Comparison of ENCODE assay signal across 22 mouse cellular contexts in the genomic region with DNA sequence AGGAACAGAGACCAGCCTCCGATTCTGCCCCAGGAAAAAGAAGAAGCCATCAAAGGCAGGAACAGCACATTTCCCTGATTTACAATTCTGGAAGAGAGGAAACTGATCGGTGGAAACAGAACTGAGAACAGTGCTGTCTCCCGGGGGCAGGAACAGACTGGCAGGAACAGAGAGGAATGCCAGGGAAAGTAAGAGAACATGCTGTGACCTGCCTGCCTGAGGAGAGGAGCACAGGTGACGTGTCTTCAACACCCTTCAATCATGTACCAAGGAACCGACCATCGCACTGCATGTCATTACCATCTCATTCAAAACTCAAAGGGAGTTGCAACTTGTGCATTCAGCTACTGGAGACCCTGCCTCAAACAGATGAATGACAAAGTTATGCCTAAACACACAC. TPM values are rescaled to one million over a fixed set of nuclear protein-coding genes. Genes with fewer than 3 reads are reported as not detected.
DNase-seq lines count a peak whose midpoint lies in the region; ATAC-seq lines count a peak whose summit lies in the region.
"Had no signal": no experiment of that assay in that cellular context is flagged by ENCODE, and none has a peak within 500 bp of the region (broad histone marks: within the 10 kb centered on the region; RNA-seq: fewer than 3 reads in every experiment).

No protein-coding gene starts in this region.

- H3K4me3 ChIP-seq in embryonic facial prominence, embryonic 14.5 days (ENCODE audit: low read depth, low read length), result no peak overlapping the region
- H3K4me3 ChIP-seq in embryonic facial prominence, embryonic 10.5 days, result no peak overlapping the region
- no peak overlapping the region for H3K4me3 ChIP-seq in midbrain, embryonic 13.5 days (replicated peaks)
- no peak overlapping the region for H3K4me3 ChIP-seq in midbrain, embryonic 15.5 days
- H3K4me3 ChIP-seq: embryonic facial prominence, embryonic 12.5 days; gastrocnemius, adult 2 months; heart, embryonic 12.5 days; hindbrain, embryonic 15.5 days had no signal

- peak; percentile 55 for DNase-seq in embryonic facial prominence, embryonic 14.5 days (ENCODE audit: low spot score)
- DNase-seq in embryonic facial prominence, embryonic 10.5 days (ENCODE audit: low spot score), result no peak
- no peak for DNase-seq in frontal cortex, postnatal 10 days (ENCODE audit: low spot score in 2 of 2)
- DNase-seq in heart, postnatal 10 days, result no peak
- DNase-seq: adrenal gland, postnatal 10 days; B cell, adult 2 months; cerebellum, adult 2 months; cerebellum, postnatal 10 days; embryo, embryonic 11 days; gastrocnemius, adult 2 months; gastrocnemius, postnatal 25 days; heart, postnatal 36 days; kidney, adult 2 months had no signal

- peaks cover 20% of the 10 kb centered on the region; the same call in 1 of the 2 replicates for H3K36me3 ChIP-seq in embryonic facial prominence, embryonic 14.5 days (ENCODE audit: control insufficient read depth, insufficient read depth, low read length)
- H3K36me3 ChIP-seq in embryonic facial prominence, embryonic 10.5 days (replicated peaks), result peaks cover 73% of the 10 kb centered on the region
- peaks cover 9% of the 10 kb centered on the region for H3K36me3 ChIP-seq in midbrain, embryonic 13.5 days
- no peaks in the 10 kb centered on the region for H3K36me3 ChIP-seq in midbrain, embryonic 15.5 days (replicated peaks)
- H3K36me3 ChIP-seq: hindbrain, embryonic 15.5 days had no signal

- intact Hi-C loops in heart, postnatal 10 days (cut with DNase I), result no loop called here

- no peaks in the 10 kb centered on the region for H3K27me3 ChIP-seq in embryonic facial prominence, embryonic 14.5 days (replicated peaks; ENCODE audit: control insufficient read depth, insufficient read depth, low read length)
- no peaks in the 10 kb centered on the region for H3K27me3 ChIP-seq in embryonic facial prominence, embryonic 10.5 days (replicated peaks; ENCODE audit: low read depth, poor library complexity, severe bottlenecking)
- H3K27me3 ChIP-seq in midbrain, embryonic 13.5 days, result no peaks in the 10 kb centered on the region
- no peaks in the 10 kb centered on the region for H3K27me3 ChIP-seq in midbrain, embryonic 15.5 days (replicated peaks)
- H3K27me3 ChIP-seq: embryonic facial prominence, embryonic 12.5 days; hindbrain, embryonic 15.5 days had no signal

- WGBS in embryonic facial prominence, embryonic 14.5 days, result 68% methylated on average over 6 of the region's 6 CpGs
- 93% methylated on average over 6 of the region's 6 CpGs for WGBS in embryonic facial prominence, embryonic 10.5 days
- 84% methylated on average over 6 of the region's 6 CpGs for WGBS in midbrain, embryonic 13.5 days
- 77% methylated on average over 6 of the region's 6 CpGs for WGBS in midbrain, embryonic 15.5 days

- no peaks in the 10 kb centered on the region; the same call in 1 of the 2 replicates for H3K4me1 ChIP-seq in embryonic facial prominence, embryonic 14.5 days (ENCODE audit: control insufficient read depth, insufficient read depth, low read length)
- no peaks in the 10 kb centered on the region for H3K4me1 ChIP-seq in embryonic facial prominence, embryonic 10.5 days
- H3K4me1 ChIP-seq in midbrain, embryonic 13.5 days (replicated peaks), result peaks cover 13% of the 10 kb centered on the region
- peaks cover 11% of the 10 kb centered on the region; the same call in 1 of the 2 replicates for H3K4me1 ChIP-seq in midbrain, embryonic 15.5 days
- H3K4me1 ChIP-seq: embryonic facial prominence, embryonic 12.5 days; heart, embryonic 12.5 days had no signal

- no peak overlapping the region for H3K4me2 ChIP-seq in embryonic facial prominence, embryonic 14.5 days (ENCODE audit: low read depth, low read length)
- H3K4me2 ChIP-seq in midbrain, embryonic 13.5 days (replicated peaks), result no peak overlapping the region
- H3K4me2 ChIP-seq in midbrain, embryonic 15.5 days, result no peak overlapping the region
- H3K4me2 ChIP-seq: embryonic facial prominence, embryonic 12.5 days; heart, embryonic 12.5 days; hindbrain, embryonic 15.5 days had no signal

- H3K27ac ChIP-seq in embryonic facial prominence, embryonic 14.5 days (replicated peaks; ENCODE audit: low read depth, low read length), result no peak overlapping the region
- H3K27ac ChIP-seq in embryonic facial prominence, embryonic 10.5 days (replicated peaks), result no peak overlapping the region
- peak overlapping the region; percentile 27; the same call in 1 of the 2 replicates for H3K27ac ChIP-seq in midbrain, embryonic 13.5 days
- no peak overlapping the region for H3K27ac ChIP-seq in midbrain, embryonic 15.5 days
- H3K27ac ChIP-seq: embryonic facial prominence, embryonic 12.5 days; gastrocnemius, adult 2 months; hindbrain, embryonic 15.5 days had no signal

- 0 out of 2 replicates have a peak overlapping the region, but pooled peaks have one; percentile 5 for H3K9ac ChIP-seq in embryonic facial prominence, embryonic 14.5 days (ENCODE audit: low read depth, low read length)
- no peak overlapping the region for H3K9ac ChIP-seq in midbrain, embryonic 13.5 days (replicated peaks)
- H3K9ac ChIP-seq in midbrain, embryonic 15.5 days, result no peak overlapping the region
- H3K9ac ChIP-seq: embryonic facial prominence, embryonic 12.5 days; heart, embryonic 12.5 days; hindbrain, embryonic 15.5 days had no signal

- no peak for ATAC-seq in embryonic facial prominence, embryonic 14.5 days (ENCODE audit: low read depth)
- peak; percentile 13; the same call in 1 of the 2 replicates for ATAC-seq in frontal cortex, adult (ENCODE audit: low TSS enrichment)
- no peak for ATAC-seq in midbrain, embryonic 13.5 days
- no peak for ATAC-seq in midbrain, embryonic 15.5 days (replicated peaks)
- ATAC-seq: CD4-positive, CD25-positive, alpha-beta regulatory T cell, adult 4 months; intestine, embryonic 16.5 days had no signal

- H3K9me3 ChIP-seq in embryonic facial prominence, embryonic 14.5 days (ENCODE audit: control insufficient read depth, low read length), result no peaks in the 10 kb centered on the region
- H3K9me3 ChIP-seq in embryonic facial prominence, embryonic 10.5 days, result no peaks in the 10 kb centered on the region
- no peaks in the 10 kb centered on the region for H3K9me3 ChIP-seq in midbrain, embryonic 13.5 days
- no peaks in the 10 kb centered on the region for H3K9me3 ChIP-seq in midbrain, embryonic 15.5 days
- H3K9me3 ChIP-seq: embryonic facial prominence, embryonic 12.5 days; G1E; heart, embryonic 12.5 days; hindbrain, embryonic 15.5 days had no signal

RNA-seq across cellular contexts. Expression of a gene that starts 44.6 kb away (rescaled TPM):
- 38.0 and 44.3 TPM in 2 replicates for polyA plus RNA-seq in embryonic facial prominence, embryonic 14.5 days (2014; fragmentation: Nextera tagmentation; extraction: Ambion mirVana)
- polyA plus RNA-seq in embryonic facial prominence, embryonic 10.5 days (2016; fragmentation: Nextera tagmentation; extraction: Ambion mirVana), result 63.5 and 63.9 TPM in 2 replicates
- polyA plus RNA-seq in midbrain, embryonic 13.5 days (2015; fragmentation: Nextera tagmentation; extraction: Ambion mirVana), result 39.7 and 40.7 TPM in 2 replicates
- polyA plus RNA-seq in midbrain, embryonic 15.5 days (2015; fragmentation: Nextera tagmentation; extraction: Ambion mirVana), result 35.4 and 37.2 TPM in 2 replicates
- total RNA-seq in heart, postnatal 10 days (2021), result 10 to 100 TPM; 16.5 to 21.2 TPM

RNA-seq across cellular contexts. Expression of a gene that starts 44.7 kb away (rescaled TPM):
- polyA plus RNA-seq in embryonic facial prominence, embryonic 14.5 days (2014; fragmentation: Nextera tagmentation; extraction: Ambion mirVana), result 33.1 and 35.2 TPM in 2 replicates
- 52.8 and 55.9 TPM in 2 replicates for polyA plus RNA-seq in embryonic facial prominence, embryonic 10.5 days (2016; fragmentation: Nextera tagmentation; extraction: Ambion mirVana)
- polyA plus RNA-seq in midbrain, embryonic 13.5 days (2015; fragmentation: Nextera tagmentation; extraction: Ambion mirVana), result 28.6 and 31.9 TPM in 2 replicates
- polyA plus RNA-seq in midbrain, embryonic 15.5 days (2015; fragmentation: Nextera tagmentation; extraction: Ambion mirVana), result 22.3 and 23.4 TPM in 2 replicates
- 10 to 100 TPM; 11.1 to 11.8 TPM for total RNA-seq in heart, postnatal 10 days (2021)

RNA-seq across cellular contexts. Expression of a gene that starts 54.9 kb away (rescaled TPM):
- polyA plus RNA-seq in embryonic facial prominence, embryonic 14.5 days (2014; fragmentation: Nextera tagmentation; extraction: Ambion mirVana), result 18.0 and 19.9 TPM in 2 replicates
- 22.1 and 25.1 TPM in 2 replicates for polyA plus RNA-seq in embryonic facial prominence, embryonic 10.5 days (2016; fragmentation: Nextera tagmentation; extraction: Ambion mirVana)
- 18.6 and 23.5 TPM in 2 replicates for polyA plus RNA-seq in midbrain, embryonic 13.5 days (2015; fragmentation: Nextera tagmentation; extraction: Ambion mirVana)
- polyA plus RNA-seq in midbrain, embryonic 15.5 days (2015; fragmentation: Nextera tagmentation; extraction: Ambion mirVana), result 21.8 and 21.9 TPM in 2 replicates
- total RNA-seq in heart, postnatal 10 days (2021), result 10 to 100 TPM in 1 of 2 experiments, 1 to 10 TPM in 1; 8.4 to 11.6 TPM
